Mouse (Mus musculus): ENCODE measurements around the gene Gm13539. TPM values are rescaled to one million over a fixed set of nuclear protein-coding genes. Genes with fewer than 3 reads are reported as not detected.

Gm13539 gene
- polyA plus RNA-seq, 1 experiment from 2014 or later: not detected

Other genes with a start within 250 kb of the Gm13539 start
- 39.9 and 40.1 TPM in 2 replicates for gene Traf2, start 235.3 kb upstream of the Gm13539 start, polyA plus RNA-seq (2016; fragmentation: Nextera tagmentation; extraction: Ambion mirVana)
- 310 and 316 TPM in 2 replicates for gene Edf1, start 224.4 kb upstream of the Gm13539 start, polyA plus RNA-seq (2016; fragmentation: Nextera tagmentation; extraction: Ambion mirVana)
- 1.9 and 7.7 TPM in 2 replicates for gene Mamdc4, start 207.4 kb upstream of the Gm13539 start, polyA plus RNA-seq (2016; fragmentation: Nextera tagmentation; extraction: Ambion mirVana)
- 146 and 155 TPM in 2 replicates for gene Phpt1, start 207.0 kb upstream of the Gm13539 start, polyA plus RNA-seq (2016; fragmentation: Nextera tagmentation; extraction: Ambion mirVana)
- 0.05 and 0.16 TPM in 2 replicates for gene Ajm1, start 200.5 kb upstream of the Gm13539 start, polyA plus RNA-seq (2016; fragmentation: Nextera tagmentation; extraction: Ambion mirVana)
- 77.1 and 78.2 TPM in 2 replicates for gene Rabl6, start 173.7 kb upstream of the Gm13539 start, polyA plus RNA-seq (2016; fragmentation: Nextera tagmentation; extraction: Ambion mirVana)
- gene Ccdc183, start 164.6 kb upstream of the Gm13539 start, polyA plus RNA-seq (2016; fragmentation: Nextera tagmentation; extraction: Ambion mirVana): 0.10 and 0.11 TPM in 2 replicates
- gene Tmem141, start 160.3 kb upstream of the Gm13539 start, polyA plus RNA-seq (2016; fragmentation: Nextera tagmentation; extraction: Ambion mirVana): 16.6 and 17.2 TPM in 2 replicates
- 0.49 and 0.57 TPM in 2 replicates for gene Fcna, start 154.2 kb upstream of the Gm13539 start, polyA plus RNA-seq (2016; fragmentation: Nextera tagmentation; extraction: Ambion mirVana)
- 0.24 TPM in 1 of 2 replicates, not detected in the other for gene Lcn8, start 129.1 kb upstream of the Gm13539 start, polyA plus RNA-seq (2016; fragmentation: Nextera tagmentation; extraction: Ambion mirVana)
- not detected in 2 replicates for gene Lcn5, start 124.3 kb upstream of the Gm13539 start, polyA plus RNA-seq (2016; fragmentation: Nextera tagmentation; extraction: Ambion mirVana)
- not detected in 2 replicates for gene Lcn6, start 105.5 kb upstream of the Gm13539 start, polyA plus RNA-seq (2016; fragmentation: Nextera tagmentation; extraction: Ambion mirVana)
- gene Lcn10, start 99.5 kb upstream of the Gm13539 start, polyA plus RNA-seq (2016; fragmentation: Nextera tagmentation; extraction: Ambion mirVana): not detected in 2 replicates
- not detected in 2 replicates for gene Obp2a, start 82.2 kb upstream of the Gm13539 start, polyA plus RNA-seq (2016; fragmentation: Nextera tagmentation; extraction: Ambion mirVana)
- gene Bmyc, start 75.5 kb upstream of the Gm13539 start, polyA plus RNA-seq (2016; fragmentation: Nextera tagmentation; extraction: Ambion mirVana): 80.3 and 82.0 TPM in 2 replicates
- not detected in 2 replicates for gene Obp2b, start 45.2 kb upstream of the Gm13539 start, polyA plus RNA-seq (2016; fragmentation: Nextera tagmentation; extraction: Ambion mirVana)
- gene Lcn3, start 16.7 kb upstream of the Gm13539 start, polyA plus RNA-seq (2016; fragmentation: Nextera tagmentation; extraction: Ambion mirVana): not detected in 2 replicates
- gene Lcn11, start 5.2 kb upstream of the Gm13539 start, polyA plus RNA-seq (2016; fragmentation: Nextera tagmentation; extraction: Ambion mirVana): not detected in 2 replicates
- not detected in 2 replicates for gene Glt6d1, start 33.6 kb downstream of the Gm13539 start, polyA plus RNA-seq (2016; fragmentation: Nextera tagmentation; extraction: Ambion mirVana)
- gene Lcn9, start 40.9 kb downstream of the Gm13539 start, polyA plus RNA-seq (2016; fragmentation: Nextera tagmentation; extraction: Ambion mirVana): not detected in 2 replicates
- gene Sohlh1, start 65.0 kb downstream of the Gm13539 start, polyA plus RNA-seq (2016; fragmentation: Nextera tagmentation; extraction: Ambion mirVana): not detected in 2 replicates
- 0.10 and 0.23 TPM in 2 replicates for gene Kcnt1, start 81.5 kb downstream of the Gm13539 start, polyA plus RNA-seq (2016; fragmentation: Nextera tagmentation; extraction: Ambion mirVana)
- 36.1 and 41.9 TPM in 2 replicates for gene Camsap1, start 201.0 kb downstream of the Gm13539 start, polyA plus RNA-seq (2016; fragmentation: Nextera tagmentation; extraction: Ambion mirVana)
- 94.9 and 95.9 TPM in 2 replicates for gene Ubac1, start 239.5 kb downstream of the Gm13539 start, polyA plus RNA-seq (2016; fragmentation: Nextera tagmentation; extraction: Ambion mirVana)

Data from embryonic facial prominence, embryonic 10.5 days (tissue).